Mouse (Mus musculus) thymus, postnatal 36 days (tissue): ENCODE data around the gene 4930442H23Rik.

Experiments
- DNase-seq, 2 experiments: peaks; one replicate each; pipeline ENCODE4 v3.0.0; 2022; ENCODE audit warnings: mixed read lengths in 2 of 2

The 4930442H23Rik gene

DNA sequence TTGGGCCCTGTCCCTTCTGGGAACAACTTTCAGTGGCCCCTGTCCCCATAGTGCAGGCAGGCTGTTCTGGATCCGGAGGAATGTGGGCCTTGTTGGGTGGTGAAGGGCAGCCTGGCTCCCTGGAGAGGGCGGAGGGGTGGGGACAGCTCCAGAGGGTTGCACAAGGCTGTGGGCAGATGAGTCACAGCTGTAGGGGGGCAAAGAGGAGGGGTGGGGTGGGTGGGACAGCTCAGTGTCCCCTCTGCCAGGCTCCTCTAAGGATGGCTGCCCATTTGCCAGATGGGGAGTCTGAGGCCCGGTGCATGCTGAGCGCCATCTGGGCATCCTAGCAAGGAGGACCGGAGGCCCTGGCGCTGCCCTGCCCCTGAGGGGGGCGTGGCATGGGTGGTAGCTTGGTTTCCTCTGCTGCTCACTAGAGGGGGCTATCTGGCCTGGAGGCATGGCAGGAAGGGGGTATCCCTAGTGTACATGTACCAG, 40.5 kb downstream of the 4930442H23Rik start:
- no peak for DNase-seq

DNA sequence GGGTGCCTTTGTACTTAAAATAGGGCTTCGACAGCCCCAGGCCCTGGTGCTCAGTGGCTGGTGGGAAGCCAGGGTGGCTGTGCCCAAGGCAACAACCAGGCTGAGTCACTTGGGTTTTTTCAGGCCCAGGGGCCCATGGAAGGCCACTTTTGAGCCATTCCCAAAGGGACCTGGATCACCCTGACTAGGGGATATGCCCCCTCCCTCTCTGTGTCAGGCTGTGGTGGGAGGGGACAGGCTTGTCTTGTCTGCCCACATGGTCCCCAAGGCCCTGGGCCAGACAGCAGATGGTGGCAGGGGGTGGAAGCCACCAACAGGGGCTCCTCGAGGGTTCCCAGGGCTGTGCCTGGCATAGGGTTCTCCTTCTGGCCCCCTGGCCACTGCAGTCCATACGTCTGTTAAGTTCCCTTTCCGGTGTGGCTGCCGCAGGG, 41.1 kb downstream of the 4930442H23Rik start:
- no peak for DNase-seq

DNA sequence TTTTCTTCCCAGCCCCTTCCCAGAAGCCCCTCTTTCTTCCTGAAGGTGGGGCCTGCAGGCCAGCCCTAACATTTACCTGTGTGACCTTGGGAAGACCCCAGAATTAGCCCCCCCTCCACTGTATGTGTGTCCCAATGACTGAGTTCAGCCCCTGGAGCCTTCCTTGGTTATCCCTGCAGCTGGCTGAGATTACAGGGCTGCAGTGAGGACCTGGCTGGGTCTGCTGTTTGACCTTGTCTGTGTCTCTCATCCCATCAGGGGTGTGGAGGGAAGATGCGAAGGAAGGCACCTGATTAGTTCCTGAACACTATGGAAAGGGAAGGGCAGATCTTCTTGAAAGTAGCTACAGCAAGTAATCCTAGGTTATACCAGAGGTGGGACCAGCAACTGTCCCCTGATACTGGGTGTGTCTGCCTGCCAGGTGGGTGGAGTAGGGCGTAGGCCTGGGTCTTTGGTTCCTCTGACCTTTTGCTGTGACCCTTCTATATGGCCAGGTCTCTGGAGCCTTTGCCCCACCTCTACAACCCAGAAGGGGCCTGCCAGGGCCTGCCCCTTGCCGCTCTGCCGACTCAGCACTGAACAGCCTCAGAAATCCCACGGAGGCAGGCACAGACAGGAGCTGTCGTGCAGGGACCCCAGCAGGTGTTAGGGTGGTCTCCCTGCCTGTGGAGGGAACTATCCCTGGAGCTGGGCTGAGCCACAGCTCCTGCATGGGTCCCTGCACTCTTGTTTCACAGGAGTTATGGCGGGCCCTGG, 42.0 kb downstream of the 4930442H23Rik start:
- no peak for DNase-seq

DNA sequence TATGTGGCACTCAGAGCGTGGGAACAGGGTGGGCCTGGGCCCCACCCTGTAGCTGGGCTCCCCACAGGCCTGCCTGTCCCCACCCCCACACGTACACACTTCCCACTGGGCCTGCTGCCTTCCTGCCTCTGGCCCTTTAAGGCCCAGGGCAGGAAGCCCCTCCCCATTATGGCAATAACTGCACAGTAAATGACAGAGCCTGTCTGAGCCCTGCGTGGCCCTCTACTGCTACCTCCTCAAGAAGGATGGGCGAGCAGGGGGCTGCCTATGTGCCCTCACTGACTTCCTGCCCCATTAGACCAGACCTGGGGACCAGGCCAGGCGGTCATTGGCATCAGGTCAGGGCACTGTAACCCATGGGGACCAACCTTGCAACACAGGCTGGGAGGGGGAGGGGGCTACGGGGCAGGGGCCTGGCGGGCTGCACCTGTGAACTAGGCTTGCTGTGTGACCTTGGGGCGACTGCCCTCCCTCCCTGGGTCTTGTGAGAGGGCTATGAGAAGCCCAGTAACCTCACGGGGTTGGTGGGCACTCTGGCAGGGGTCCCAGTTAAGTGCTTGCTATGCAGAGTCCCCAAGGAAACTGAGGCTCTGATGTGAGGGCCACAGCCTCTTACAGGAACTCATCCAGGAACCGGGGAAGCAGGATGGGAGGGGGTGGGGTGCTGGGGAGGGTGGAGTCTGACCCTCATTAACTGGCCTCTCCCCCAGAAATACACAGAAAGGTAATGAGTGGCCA, 42.8 kb downstream of the 4930442H23Rik start:
- peak in 1 of 2 experiments; percentile 57 for DNase-seq

DNA sequence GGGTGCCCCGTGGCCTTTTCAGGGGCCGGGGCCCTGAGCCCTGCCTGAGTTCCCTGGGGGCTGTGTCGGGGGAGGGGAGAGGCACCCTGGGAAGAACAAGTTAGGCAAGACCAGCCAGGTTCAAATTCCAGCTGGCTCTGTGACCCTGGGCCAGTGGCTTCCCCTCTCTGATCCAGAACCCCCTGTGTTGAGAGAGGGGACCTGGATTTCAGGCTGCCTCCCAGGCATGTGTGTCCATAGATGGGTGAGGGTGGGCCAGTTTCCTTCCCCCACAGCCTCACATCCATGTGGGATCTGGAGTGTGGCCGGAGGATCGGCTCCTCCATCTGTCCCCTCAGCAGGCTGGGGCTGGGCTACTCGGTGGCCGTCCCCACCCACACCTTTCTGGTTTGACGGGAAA, 43.6 kb downstream of the 4930442H23Rik start:
- no peak for DNase-seq

DNA sequence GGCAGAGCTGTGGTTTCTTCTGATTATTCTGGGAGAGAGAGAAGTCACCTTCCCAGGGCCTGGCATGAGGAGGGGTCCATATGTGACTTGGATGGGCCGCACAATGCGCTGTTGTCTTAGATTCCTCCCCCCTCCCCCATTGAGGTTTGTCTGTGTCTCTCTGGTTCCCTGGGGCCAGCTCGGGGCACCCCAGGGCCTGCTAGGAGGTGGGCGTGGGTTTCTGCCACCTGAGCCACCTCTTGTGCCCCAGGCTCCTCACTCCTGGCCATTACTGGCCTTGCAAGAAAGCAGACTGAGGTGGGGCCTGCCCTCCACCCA, 44.2 kb downstream of the 4930442H23Rik start:
- no peak for DNase-seq

DNA sequence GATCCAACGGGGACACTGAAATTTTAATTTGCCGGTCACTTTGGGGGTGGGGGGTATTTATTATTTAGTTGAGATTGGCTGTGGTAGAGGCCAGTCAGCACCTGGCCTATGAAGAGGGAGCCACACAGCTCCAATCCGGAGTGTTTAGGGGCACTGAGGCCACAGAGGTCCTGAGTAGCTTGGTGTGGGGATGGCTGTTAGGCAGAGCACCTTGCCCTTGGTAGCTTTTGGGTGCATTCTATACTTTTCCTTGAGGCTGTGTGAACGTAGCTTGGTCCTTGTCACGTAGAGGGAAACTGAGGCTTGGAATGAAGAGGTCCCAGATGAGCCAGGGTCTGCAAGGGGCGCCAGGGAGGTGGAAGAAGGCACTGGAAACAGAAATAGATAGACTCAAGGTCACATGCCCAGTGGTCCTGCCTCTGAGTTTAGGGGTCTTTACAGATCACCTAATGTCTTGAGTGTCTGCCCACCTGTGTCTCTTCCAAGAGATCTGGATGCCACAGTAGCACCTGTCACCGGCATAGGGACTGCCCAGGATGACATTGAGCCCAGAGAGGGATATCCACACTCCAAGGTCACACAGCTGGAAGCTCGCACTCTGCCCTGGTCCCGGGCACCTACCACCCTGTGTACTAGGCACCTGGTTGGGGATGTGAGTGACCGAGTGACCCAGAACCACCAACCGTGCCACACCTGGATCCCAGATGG, 44.7 kb downstream of the 4930442H23Rik start:
- no peak for DNase-seq

DNA sequence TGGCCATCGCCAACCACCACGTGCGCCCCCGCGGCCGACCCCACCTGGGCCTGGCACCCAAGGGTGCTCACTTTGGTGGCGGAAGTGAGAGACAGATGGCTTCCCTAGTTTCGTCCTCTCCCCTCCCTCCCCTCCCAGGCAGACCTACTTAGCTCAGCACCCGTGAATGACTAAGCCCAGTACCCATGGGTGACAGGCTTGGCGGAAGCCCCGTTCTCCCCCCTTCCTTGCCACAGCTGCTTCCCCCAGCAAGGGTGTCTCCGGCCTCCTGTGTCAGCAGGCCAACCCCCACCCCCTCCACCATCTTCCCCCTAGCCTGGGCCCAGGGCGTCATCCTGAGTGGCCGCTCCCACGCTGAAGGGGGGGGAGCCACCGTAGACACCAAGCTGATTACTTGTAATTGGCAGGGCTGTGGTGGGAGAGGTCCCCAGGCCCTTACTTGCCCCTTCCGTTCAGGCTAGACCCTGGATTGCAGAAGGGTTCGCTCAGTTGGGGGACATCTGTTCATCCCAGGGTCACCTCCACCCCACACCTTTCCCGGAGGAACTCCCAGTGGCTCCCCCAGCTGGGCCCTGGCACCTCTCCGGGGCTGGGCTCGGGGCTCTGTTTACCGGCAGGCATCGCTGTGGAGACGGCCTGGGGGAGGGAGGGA, 45.4 kb downstream of the 4930442H23Rik start:
- no peak for DNase-seq

DNA sequence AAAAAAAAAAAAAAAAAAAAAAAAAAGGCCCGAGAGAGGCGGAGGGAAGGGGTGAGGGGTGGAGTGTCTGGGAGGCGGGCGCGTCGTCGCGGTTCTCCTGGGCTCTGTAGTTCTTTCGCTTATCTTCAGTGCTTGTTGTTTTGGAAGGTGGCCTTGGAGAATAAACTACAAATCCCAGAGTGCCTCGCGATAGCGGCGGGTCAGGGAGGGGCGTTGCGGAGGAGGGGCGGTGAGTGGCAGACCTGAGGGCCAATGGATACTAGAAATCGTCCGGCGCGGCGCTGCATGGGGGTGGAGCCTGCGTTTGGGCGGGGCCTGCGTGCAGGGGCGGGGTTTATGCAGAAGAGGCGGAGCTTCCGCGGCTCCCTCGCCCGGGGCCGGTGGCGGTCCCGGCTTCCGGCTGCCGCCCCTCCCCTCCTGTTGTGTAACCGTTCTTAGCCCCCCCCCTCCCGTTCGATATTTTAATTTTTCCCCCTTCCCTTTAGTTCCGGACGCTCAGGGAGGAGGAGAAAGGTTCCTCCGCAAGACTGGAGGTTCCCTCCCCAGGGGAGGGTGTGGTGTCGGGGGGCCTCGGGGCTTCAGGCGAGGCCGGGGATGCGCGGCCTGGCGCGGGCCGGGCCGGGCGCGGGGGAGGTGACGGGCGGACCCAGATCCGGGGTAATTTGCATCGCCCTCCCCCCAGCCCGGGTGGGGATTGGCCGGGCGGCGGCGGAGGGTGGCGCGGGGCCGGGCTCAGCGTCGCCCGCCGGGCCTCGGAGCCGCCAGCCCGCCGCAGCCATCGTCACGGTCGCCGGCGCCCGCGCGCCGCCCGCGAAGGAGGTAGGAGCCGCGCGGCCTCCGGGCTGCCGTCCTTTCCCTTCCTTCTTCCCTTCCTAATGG, 46.2 kb downstream of the 4930442H23Rik start:
- peak; percentile 98 to 100 for DNase-seq

DNA sequence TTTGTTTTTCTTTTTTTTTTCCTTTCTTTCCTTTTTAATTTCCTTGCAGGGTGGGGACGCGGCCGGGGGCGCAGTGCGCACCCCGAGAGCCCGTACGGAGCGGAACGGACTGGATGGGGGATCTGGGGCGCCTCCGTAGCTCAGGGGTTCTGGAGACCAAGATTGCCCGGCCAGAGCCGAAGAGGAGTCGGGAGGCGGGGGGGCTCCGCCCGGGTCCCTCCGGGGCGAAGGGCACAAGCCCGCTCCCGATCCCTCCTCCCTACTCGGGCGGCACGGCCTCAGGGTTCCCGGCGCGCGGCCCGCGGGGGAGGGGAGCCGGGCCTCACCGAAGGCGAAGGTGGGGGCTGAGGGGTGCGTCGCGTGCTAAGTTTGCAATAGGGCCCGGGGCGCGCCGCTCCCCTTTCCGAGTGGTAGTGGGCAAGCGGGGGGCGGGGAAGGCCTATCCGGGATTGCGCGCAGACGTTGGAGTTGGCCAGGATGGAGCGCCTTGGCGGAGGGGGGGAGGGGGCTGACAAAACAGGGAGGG, 46.9 kb downstream of the 4930442H23Rik start:
- peak; percentile 85 to 91 for DNase-seq

DNA sequence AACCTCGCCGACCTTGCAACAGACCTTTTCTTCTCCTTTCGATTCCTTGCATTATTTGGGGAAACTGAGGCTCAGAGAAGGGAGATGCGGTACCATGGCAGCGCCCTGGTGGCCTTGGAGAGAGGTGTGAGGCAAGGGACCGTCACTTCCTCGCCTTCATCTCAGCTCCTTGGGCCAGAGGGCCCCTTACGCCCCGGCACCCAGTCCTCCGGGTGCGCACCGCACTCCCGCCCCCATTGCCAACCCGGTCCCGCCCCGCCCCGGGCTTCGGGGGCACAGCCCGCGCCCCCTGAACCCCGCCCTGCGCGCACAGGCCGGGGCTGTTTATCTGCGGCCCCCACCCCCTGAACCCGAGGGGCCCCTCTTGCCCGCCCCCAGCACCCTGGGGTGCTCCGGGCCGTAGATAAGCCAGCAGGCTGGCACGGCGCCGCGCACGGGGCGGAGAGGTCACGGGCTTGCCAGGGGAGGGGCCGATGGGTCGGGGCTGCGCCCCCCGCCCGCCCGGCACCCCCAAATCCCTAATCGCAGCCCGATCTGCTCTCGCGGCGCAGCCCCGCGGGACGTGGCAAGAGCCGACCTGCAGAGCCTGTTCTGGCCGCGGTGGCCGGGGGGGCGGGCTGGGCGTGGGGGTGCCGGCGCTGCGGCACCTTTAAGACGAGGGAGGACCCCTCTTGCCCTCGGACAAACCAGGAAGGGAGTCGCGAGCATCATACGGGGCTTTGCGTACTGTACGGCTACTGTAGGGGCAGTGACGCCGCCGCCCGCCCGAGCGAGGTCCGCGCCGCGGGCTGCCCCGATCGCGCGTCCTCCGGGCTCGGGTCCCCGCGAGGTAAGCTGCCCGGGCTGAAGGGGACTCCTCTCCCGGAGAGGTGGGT, 47.6 kb downstream of the 4930442H23Rik start:
- DNase-seq = peak; percentile 65 to 76

DNA sequence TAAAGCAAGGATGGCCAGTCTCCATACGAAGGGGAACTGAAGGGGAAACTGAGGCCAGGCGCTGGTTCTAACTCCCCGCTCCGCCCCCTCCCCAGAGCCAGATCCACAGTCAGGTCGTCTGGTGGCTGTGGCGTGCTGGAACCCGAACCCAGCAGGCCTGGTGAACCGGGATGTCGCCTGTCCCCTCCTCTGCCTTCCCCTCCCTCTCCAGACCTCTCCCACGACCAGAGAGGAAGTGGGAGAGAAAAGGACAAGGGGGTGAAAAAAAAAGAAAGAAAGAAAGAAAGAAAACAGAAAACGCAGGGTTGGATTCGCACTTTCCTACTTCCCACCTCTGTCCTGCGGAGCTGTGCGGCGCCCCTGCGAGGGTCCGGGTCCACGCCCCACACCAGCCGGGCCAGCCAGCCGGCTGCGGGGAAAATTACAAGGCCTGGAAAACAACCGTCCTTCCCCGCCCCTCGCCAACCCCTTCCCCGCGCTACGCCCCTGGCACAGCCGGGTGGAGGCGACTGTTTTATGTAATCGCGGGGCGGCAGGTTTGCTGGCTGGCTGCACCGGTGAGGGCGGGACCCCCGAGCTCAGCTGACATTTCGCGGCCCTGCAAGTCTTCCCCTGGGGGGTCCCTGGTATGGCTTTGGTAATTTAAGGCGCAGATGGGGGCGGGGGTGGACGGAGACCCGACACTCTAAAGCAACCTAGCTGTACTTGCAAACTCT, 48.5 kb downstream of the 4930442H23Rik start, which contains the start of gene Zbtb7a:
Zbtb7a (plus strand) TSS at position 255 of the 716 bp plus-strand sequence.
- DNase-seq = peak; percentile 40 to 60

DNA sequence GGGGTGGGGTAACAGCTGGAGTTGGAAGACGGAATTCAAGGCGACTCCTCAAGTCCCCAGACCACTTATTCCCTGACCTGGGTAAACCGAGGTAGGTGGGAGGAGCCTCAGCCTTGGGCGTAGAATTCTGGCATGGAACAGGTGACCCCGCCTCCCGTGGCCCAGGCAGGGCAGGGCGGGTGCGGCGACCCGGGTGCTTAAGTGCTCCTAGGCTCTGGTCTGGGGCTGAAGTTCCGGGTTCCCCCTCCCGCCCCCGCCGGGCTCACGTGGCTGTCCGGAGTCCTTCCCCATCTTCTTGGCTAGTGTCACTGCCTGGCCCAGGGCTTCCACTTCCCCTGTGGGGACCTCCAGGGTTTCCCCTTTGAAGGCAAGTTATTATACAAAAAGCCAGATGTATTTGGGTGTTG, 49.5 kb downstream of the 4930442H23Rik start:
- peak; percentile 39 to 59 for DNase-seq
